Mouse (Mus musculus) cortical plate, adult 2 months (tissue): Measurements from ENCODE around the gene Grin3b. TPM values are rescaled to one million over a fixed set of nuclear protein-coding genes. Genes with fewer than 3 reads are reported as not detected.

ENCODE experiments used
- H3K27ac ChIP-seq: fragments of 200-500 bp; 2 replicates; pipeline ENCODE4 v1.5.1; 2012; ENCODE audit warnings: low read length, control low read depth, inconsistent platforms; ENCODE audit not compliant: insufficient read depth
- H3K4me1 ChIP-seq: fragments of 200-500 bp; 2 replicates; pipeline ENCODE4 v1.6.1; 2011; ENCODE audit warnings: low read length; ENCODE audit not compliant: control insufficient read depth, insufficient read depth
- H3K4me3 ChIP-seq: fragments of 200-500 bp; 2 replicates; pipeline ENCODE4 v1.5.1; 2011; ENCODE audit warnings: mild to moderate bottlenecking, low read length, control low read depth; ENCODE audit not compliant: insufficient read depth
- CTCF ChIP-seq: fragments of 200-500 bp; IDR thresholded peaks from 2 replicates; pipeline ENCODE4 v1.5.1; 2011; ENCODE audit warnings: mild to moderate bottlenecking, control low read depth, low read length; ENCODE audit not compliant: insufficient read depth; ENCODE audit errors: extremely low read depth
- POLR2A ChIP-seq: fragments of 200-500 bp; IDR thresholded peaks from 2 replicates; pipeline ENCODE4 v1.6.1; 2011; ENCODE audit warnings: mild to moderate bottlenecking, low read length, control low read depth; ENCODE audit not compliant: insufficient read depth; ENCODE audit errors: extremely low read depth
- polyA plus RNA-seq: library from polyadenylated mRNA; depleted of rRNA; stranded (reverse); fragments of >200 nt; gene quantifications from 2 replicates; pipeline ENCODE4 v1.2.3, GENCODE M21; 2012; rRNA removed

Grin3b gene
- 0.21 and 0.40 TPM in 2 replicates for polyA plus RNA-seq

- Histone ChIP-seq H3K27ac (no peak within 1 kb of the TSS), H3K4me3 (no peak within 1 kb of the TSS), H3K4me1 (no peaks in the 10 kb centered on the region)
- no peak for TF ChIP-seq POLR2A
- no peak for TF ChIP-seq CTCF
Observed at GRCm38 (mm10) chr10:79970415-79971182, at the start of gene Grin3b. Gene Grin3b (plus strand): TSS chr10:79970715.

- Histone ChIP-seq H3K27ac (no peak within 1 kb of the TSS), H3K4me1 (0 out of 2 replicates have a peak, but pooled peaks cover 1% of the 10 kb centered on the region), H3K4me3 (peak within 1 kb of the TSS; percentile 13)
- TF ChIP-seq CTCF = no peak
- TF ChIP-seq POLR2A = no peak
Observed at GRCm38 (mm10) chr10:79920958-79921535, 49.5 kb upstream of the Grin3b start, which contains the start of gene R3hdm4. Gene R3hdm4 (minus strand): TSS chr10:79921208.

- H3K4me1 ChIP-seq = 0 out of 2 replicates have a peak, but pooled peaks cover 1% of the 10 kb centered on the region
- no peak overlapping the region for H3K27ac ChIP-seq
- peak overlapping the region; percentile 13; the same call in 1 of the 2 replicates for H3K4me3 ChIP-seq
- no peak for TF ChIP-seq POLR2A
Observed at GRCm38 (mm10) chr10:79921572-79921971, 48.9 kb upstream of the Grin3b start.

DNA sequence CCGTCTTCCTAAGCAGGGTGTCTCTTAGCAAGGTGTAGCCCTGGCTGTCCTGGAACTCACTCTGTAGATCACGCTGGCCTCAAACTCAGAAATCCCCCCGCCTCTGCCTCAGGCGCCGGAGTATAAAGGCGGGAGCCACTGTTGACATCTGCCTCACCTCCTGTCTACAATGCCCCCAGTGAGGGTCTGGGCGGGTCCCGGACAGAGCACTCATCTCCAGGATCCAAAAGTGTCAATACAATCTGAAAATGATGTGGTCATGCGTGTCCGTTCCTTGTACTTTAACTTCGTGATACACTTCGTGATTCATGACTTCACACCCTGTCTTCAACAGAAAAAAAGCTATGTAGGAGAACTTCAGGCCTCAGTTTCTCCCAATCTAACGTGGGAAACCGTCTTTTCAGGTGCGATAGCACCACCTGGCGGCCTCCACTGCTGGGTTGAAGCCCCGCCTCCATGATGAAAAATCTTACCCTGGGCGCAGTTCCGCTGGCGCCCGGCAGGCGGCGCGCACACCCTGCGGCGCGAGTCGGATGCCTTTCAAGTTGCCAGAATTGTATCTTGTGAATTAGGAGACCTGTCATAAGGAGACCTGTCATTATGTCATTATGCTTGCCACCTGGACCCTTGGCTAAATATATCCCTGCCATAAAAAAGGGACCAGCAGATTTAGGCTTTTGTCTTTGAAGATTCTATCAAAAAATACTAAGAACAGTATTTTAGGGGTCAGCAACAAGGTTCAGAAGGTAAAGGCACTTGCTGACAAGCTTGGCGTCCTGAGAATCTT lies 45.3 kb upstream of the Grin3b start:
- TF ChIP-seq POLR2A = no peak
- TF ChIP-seq CTCF = peak; percentile 93
- 0 out of 2 replicates have a peak, but pooled peaks cover 1% of the 10 kb centered on the region for H3K4me1 ChIP-seq
- no peak overlapping the region for H3K27ac ChIP-seq
- no peak overlapping the region for H3K4me3 ChIP-seq

- H3K27ac ChIP-seq = no peak overlapping the region
Observed at GRCm38 (mm10) chr10:79925785-79926490, 44.6 kb upstream of the Grin3b start.

DNA sequence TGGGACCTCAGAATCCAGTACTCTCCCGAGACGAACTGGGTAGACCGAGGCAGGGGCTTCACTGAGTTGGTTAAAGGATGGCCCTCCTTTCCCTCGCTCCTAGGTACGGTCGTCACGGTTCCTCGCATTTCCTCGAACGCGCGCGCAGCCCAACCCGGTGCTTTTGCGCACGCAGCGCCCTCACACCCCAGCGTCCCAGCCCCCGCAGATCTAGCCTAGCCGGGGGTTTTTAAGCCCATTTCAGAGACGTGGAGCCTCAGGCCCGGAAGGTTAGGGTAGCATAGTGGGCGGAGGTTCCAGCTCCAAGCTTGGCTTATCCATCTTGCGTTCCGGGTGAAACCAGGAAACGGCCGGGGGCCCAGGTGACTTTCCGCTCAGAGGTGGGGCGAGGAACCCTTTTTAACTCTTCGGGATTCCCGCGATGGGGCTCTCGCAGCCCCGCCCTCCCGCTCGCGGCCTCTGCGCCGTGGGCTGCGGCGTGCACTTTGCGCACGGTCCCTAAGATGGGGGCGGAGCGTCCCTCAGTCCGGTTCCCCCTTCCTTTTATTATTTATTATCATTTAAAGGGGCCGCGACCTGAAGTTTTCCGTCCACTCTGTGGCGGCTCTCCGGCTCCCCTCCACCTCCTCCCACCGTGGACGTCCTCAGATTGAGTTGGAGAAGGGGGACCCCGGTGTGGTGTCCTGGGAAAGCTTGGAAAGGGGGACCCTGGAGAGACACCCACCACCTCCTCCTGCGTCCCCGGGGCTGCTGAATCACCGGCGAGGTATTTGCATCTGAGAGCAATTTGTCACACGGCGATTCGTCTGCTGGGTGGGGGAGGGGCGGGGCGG lies 43.8 kb upstream of the Grin3b start, which contains the start of gene Arid3a:
Gene Arid3a (plus strand): TSS at position 553 of the 833 bp plus-strand sequence.
- Histone ChIP-seq H3K4me3 (peak within 1 kb of the TSS; percentile 80), H3K4me1 (no peaks in the 10 kb centered on the region)
- TF ChIP-seq CTCF = no peak
- TF ChIP-seq POLR2A = no peak

More at GRCm38 (mm10) chr10:79925785-79926490, 44.6 kb upstream of the Grin3b start:
- no peaks in the 10 kb centered on the region for H3K4me1 ChIP-seq
- peak overlapping the region; percentile 80 for H3K4me3 ChIP-seq
- TF ChIP-seq POLR2A = no peak
- TF ChIP-seq CTCF = no peak

GRCm38 (mm10) chr10:79927324-79928029 lies 43.0 kb upstream of the Grin3b start:
- no peak for TF ChIP-seq CTCF
- no peak for TF ChIP-seq POLR2A

More for the DNA sequence above, 43.8 kb upstream of the Grin3b start, which contains the start of gene Arid3a:
- H3K27ac ChIP-seq = peak within 1 kb of the TSS; percentile 48

GRCm38 (mm10) chr10:79928030-79928694 lies 42.4 kb upstream of the Grin3b start:
- H3K4me1 ChIP-seq = no peaks in the 10 kb centered on the region
- TF ChIP-seq CTCF (no peak), POLR2A (no peak)

More at GRCm38 (mm10) chr10:79927324-79928029, 43.0 kb upstream of the Grin3b start:
- peak overlapping the region; percentile 25 for H3K27ac ChIP-seq
- H3K4me1 ChIP-seq = no peaks in the 10 kb centered on the region
- peak overlapping the region; percentile 80 for H3K4me3 ChIP-seq

More at GRCm38 (mm10) chr10:79928030-79928694, 42.4 kb upstream of the Grin3b start:
- H3K4me3 ChIP-seq = peak overlapping the region; percentile 80
- 0 out of 2 replicates have a peak overlapping the region, but pooled peaks have one; percentile 25 for H3K27ac ChIP-seq
